Mouse (Mus musculus) left cerebral cortex, adult 18-20 months (tissue): ENCODE data around the gene Amer2. TPM values are rescaled to one million over a fixed set of nuclear protein-coding genes. Genes with fewer than 3 reads are reported as not detected.
"Not testable (repeated sequence)": the region's sequence is repeated elsewhere in the genome, so short reads cannot be mapped to it uniquely, and the experiment has no call there.

Source experiments
- DNase-seq, 2 experiments: peaks; one replicate each; pipeline ENCODE4 v3.0.0; 2021 to 2022; ENCODE audit warnings: low spot score in 2 of 2, mixed read lengths in 1 of 2
- long read RNA-seq, 2 experiments: library from polyadenylated mRNA; stranded (forward); transcript quantifications; one replicate each; pipeline ENCODE4 v2.0.0; 2021
- total RNA-seq, 2 experiments: library from RNA; stranded (reverse); gene quantifications; 2 replicates each; pipeline ENCODE4 v1.2.3; 2021

Amer2 gene
- 10 to 100 TPM; 42.4 to 44.1 TPM for total RNA-seq
- long read RNA-seq, experiment 1, full-length matches to known transcripts = 14 of 20 reads
- long read RNA-seq, experiment 1, partial matches to known transcripts = 6 of 20 reads
- long read RNA-seq, experiment 1, other reads (novel, unspliced or antisense) = 0 of 20 reads
- long read RNA-seq, experiment 2, full-length matches to known transcripts = 7 of 11 reads
- long read RNA-seq, experiment 2, partial matches to known transcripts = 4 of 11 reads
- long read RNA-seq, experiment 2, other reads (novel, unspliced or antisense) = 0 of 11 reads

DNA sequence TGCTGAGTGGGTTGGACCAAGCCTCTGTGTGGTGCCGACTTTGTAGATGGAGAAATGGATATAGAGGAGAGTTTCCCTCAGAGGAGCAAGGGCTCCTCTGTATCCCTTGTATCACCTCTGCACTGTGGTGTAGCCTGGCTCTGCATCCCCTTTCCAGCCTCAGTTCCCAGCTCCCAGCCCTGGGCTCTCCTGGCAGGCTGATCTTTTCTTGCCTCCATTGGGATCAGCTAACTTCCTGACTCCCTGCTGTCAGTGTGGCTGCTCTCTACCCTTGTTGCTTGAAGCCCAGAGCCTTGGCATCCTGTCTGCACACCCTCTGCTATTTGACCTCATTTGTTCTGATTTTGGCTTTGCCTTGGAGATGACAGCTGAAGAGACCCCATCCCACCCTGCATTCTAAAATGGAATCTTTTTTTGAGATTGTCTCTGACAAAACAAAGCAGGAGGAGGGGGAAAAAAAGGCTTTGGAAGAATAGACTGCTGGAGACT, at the start of gene Amer2:
Amer2 (plus strand) TSS at position 439 of the 489 bp plus-strand sequence.
- no peak for DNase-seq

DNA sequence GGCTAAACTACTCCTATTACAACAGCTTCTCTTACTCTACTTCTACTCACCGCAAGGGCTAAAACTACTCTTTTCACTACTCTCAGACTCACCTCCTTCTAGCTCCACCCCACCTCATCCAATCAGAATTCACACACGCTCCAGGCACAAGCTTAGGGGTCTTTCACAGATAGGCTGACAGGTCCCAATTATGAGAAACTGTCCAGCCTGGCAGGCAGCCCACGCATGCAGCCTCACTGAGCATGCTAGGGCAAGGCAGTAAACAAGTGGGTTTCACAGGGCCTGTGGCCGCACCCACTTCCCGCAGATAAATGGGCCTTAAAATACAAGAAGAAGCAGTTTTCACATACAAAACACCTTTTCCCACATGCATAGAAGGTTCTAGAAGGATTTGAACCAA, 33.1 kb upstream of the Amer2 start:
- DNase-seq = not testable (repeated sequence)

DNA sequence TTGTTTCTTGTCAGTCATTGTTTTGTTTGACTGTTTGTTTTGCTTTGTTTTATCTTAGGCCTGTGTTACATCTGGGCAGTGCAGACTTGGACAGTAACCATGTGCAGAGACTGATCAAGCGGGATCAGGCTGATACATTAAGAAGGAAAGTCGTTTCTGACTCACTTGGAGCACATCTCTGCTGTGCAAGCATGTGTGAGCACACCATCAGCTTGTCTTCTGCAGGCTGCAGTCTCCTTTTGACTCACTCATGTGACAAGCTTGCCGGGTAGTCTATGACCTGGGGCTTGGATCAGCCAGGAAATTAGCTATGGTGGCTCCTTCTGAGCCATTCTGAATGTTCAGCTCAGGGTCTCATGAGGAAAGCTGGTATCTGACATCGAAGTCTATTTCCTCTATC, 32.5 kb upstream of the Amer2 start:
- no peak for DNase-seq

DNA sequence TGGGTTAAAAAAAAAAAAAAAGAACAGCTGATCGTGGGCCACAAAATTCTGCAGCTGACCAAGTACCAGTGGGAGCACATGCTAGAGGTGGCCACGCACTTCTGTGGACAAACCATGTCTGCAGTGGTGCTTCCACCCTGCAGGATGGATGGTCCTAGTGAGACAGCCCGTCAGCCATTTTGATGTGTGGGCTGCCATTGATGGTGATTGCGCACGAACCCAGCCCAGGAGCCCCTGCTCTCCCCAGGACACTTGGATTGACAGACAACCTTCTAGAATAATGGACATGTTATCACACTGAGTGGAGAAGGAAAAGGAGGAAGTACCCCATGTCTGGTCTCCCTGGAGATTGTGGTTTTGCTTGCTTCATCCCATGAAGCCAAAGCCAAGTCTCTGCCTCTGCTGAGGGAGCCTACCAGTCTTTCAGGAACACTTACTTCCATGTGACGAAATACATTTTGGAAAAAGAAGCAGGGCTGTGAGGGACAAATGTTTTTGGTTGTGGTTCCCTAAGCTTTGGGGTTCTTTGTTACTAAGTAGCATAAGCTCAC, 27.7 kb upstream of the Amer2 start:
- no peak for DNase-seq

DNA sequence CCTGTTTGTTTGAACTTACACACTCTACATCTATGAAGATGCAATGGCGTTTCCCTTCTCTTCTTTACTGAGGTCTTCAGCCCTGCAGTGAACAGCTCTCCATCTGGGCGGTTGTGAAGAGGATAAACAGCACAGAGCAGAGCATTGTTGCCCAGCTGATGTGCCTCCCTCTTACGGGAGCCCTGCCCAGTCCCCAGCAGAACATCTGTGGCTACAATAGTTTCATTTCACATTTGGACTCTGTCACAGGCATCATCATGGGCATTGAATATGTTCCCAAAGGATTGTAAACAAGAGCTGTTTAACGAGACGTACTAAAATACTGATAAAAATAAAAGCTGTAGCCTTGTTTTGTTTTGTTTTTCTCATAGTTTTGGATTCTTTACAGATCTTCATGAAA, 14.7 kb upstream of the Amer2 start:
- DNase-seq = no peak

DNA sequence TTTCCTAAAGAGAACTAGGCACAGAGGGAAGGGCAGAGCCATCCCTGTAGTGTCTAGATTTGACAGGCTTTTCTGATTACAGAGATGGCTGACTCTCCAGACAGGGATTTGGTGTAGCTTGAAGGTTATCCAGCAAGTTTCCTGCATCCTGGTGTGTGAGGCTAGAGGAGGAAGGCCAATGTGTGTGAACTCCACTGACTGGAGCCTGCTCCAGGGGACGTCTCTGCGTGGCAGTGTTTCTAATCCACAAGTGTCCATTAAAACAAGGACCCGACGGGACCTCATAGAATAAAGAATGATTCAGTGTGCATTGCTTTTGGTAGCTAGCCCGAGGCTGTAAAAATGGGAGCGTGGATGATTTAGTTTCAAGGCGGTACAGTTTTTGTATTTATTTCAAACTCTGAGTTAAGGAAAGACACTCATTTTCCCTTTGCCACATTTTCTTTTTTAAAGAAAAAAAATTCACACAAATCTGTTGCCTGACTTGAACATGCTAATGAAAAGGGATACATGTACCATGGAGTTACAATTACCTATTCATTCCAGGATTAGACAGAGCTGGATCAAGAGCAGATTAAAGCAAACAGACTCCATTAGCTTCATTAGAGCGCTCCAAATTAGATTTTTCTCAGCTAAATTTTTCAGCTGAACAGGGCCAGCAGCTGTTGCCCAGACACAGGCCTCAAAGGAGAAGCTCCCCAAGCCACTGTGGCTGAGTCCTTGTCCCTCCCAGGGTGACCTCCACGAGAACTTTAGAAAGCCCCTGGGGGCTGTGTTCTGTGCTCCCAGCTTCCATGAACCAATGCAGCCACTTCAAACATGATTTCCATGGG, 11.5 kb upstream of the Amer2 start:
- DNase-seq = no peak

DNA sequence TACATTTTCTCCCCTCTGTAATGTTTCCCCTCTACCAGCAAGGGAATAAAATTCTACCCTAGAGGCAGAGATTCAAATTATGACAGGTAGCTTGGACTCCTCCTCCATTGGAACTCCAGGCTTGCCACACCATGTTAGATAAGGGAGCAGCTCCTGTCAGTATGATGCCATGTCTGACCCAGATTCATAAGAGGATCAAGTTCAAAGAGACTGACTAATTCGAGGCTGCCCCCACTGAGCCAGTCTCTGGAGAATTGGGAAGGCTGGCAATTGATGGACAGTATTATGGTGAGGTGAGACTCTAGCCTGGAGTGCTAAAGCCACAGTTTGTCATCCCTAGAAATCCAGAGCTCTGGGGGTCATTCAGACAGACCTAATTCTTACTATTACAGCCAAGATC, 6.3 kb upstream of the Amer2 start:
- DNase-seq = no peak

DNA sequence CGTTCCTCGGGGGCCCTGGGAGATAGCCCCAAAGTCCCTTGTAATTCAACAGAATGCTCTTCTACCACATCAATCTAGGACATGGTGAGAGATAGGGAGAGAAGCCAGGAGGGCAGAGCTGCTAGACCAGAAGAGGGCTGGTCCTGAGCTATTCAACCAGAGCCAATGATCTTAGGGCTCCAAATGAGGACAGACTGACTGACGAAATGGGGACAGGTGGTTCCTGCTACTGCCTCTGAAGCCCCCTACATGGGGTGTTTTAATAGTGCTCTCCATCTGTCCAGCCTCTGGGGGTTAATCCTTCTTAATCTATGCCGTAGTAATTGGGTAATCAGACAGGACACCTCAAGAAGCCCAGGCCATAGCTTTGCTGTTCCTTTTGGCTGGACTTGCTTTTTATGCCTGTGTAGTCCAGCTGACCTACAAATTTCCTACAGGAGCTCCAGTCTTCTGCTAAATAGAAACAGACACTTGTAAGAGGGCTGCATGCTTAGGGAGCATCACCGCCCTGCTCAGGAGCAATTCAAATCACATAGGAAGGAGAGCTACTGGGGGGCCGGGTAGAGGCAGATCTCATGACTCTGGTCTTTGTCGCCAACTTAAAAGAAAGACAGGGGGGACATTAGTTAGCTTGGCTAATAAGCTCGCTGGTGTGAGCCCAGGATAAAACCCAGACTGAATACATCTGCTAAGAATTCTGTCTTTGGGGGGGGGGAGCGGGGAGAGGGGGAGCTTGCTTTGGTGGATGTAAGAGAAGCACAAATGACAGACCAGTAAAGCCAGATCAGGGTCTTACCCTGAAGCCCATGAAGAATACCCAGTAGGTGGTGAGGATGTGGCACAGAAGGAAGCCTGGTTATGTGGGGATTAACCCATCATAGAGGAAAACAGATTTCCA, 4.0 kb upstream of the Amer2 start:
- no peak for DNase-seq

DNA sequence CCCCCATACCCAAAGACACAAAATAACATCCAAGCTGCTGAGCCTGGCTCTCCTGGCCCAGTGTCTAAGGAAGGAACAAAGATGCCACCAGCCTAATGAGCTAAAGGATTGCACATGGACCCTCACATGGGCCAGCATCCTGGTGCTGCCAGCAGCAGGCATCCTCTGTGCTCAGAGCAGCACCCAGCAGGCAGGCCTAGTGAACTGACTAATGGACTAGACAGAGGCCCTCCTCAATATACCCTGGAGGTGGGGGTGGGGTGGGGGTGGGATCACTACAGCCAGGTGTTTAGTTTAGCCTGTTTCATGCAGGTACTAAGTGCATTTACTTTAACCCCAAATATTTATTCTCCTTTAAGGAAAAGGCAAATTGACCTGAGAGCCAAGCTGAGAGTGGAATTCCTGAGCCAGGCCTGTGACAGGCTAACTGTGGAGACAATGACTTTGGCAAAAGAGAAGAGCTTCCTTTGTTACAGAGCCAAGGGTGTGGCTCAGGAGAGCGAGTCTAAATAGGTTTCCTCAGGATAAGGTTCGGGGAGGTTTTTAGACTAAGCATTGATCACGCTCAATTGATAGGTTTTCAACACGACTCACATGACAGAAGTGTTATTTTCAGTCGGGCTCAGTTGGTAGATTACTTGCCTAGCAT, 3.3 kb upstream of the Amer2 start:
- DNase-seq = no peak

DNA sequence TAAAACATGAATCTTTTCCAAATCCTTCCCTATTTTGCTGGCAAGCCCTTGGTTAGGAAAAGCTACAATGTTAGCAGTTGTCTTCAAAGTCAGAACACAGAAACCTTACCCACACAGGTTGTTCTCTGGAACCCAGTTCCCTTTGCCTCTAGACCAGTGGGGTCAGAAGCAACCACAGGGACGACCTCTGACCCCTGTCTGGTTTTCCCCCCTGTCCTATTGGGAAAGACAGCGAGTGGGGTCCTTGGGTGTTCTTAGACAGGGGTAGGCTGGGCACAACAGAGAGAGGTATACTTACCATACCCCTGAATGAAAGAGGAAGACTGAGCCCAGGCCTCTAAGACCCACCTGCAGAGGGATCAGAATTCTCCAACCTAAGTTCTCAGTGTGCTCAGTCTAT, 4.0 kb downstream of the Amer2 start:
- no peak for DNase-seq

DNA sequence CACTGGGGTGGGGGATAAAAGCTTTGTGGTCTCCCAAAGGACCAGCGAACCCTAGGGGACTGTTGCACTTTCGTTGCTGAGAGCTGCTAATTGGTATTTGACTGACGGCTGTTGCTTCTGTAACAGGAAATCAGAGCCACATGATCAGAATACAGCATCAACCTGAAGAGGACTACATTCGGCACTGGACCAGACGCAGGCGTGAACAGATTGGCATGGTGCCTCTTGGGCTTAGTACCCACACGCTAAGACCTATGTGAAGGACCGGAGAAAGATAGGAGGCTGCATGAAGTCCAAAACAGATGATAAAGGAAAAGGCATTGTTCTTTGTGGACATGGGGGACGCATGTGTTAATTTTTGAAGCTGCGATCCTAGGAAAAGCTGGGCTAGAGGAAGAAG, 4.5 kb downstream of the Amer2 start:
- DNase-seq = peak; percentile 51 to 55

DNA sequence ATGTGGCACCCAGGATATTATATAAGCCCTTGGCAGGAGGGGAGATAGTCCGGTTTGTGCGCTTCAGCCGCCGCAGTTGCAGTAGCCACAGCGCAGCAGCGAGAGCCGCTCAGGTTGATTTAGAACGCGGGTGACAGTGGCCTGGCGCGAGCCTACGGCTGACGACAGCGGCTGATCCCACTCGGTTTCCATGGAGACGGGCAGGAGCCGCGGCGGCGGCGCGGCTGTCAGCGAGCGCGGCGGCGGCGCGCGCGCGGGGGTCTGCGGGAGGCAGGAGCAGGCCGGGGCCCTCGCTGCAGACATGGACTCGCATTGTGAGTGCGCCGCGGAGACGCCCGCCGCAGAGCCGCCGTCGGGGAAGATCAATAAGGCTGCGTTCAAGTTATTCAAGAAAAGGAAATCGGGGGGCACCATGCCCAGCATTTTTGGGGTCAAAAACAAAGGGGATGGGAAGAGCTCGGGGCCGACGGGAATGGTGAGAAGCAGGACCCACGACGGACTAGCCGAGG, 5.1 kb downstream of the Amer2 start:
- DNase-seq = peak; percentile 84 to 91

DNA sequence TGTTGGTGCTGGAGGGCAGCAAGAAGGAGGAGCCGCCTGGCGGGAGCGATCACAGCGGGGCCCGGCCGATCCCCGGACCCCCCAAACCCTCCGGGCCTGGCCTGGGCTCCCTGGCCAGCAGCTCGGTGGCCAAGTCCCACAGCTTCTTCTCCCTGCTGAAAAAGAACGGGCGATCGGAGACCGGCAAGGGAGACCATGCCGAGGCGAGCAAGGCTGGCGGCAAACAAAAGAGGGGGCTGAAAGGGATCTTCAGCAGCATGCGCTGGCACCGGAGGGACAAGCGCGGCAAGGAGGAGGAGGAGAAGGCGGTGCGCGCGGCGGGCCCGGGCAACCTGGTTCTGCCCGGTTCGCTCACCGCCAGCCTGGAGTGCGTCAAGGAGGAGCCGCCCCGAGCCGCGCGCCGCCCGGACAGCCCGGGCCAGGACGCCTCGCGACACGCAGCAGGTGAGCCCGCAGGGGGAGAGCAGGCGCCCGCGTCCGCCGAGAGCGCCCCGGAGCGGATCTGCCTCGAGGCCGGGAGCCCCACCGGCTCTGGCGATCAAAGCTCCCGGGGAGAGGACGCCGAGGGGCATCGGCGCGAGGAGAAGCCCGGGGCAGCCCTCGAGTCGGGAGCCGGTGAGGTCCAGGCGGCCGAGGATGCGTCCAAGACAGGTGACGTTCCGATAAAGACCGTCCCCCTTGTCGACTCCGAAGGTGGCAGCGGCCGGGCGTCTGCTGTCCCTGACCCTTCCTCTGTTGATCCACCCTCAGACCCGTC, 5.7 kb downstream of the Amer2 start:
- peak; percentile 64 to 78 for DNase-seq

DNA sequence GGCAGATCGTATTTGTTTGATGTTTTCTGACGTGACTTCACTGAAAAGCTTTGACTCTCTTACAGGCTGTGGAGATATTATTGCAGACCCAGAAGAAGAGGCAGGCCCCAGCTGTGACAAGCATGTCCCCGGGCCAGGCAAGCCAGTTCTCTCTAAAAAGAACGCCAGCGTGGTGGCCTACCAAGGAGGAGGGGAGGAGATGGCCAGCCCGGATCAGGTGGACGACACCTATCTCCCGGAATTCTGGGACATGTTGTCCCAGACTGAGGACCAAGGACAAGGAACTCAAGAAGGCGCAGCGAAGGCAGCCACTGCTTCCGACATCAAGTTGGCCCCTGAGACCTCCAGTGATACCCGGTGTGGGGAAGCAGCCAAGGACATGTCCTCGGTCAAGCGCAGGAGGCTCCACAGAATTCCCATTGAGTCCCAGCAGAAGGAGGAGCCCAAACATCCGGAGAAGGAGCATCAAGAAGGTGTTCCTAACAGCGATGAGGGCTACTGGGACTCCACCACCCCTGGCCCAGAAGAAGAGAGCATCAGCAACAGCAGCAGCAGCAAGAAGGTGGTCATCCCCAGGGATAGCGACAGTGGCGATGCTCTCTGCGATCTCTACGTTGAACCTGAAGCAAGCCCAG, 6.4 kb downstream of the Amer2 start:
- peak; percentile 15 to 28 for DNase-seq

DNA sequence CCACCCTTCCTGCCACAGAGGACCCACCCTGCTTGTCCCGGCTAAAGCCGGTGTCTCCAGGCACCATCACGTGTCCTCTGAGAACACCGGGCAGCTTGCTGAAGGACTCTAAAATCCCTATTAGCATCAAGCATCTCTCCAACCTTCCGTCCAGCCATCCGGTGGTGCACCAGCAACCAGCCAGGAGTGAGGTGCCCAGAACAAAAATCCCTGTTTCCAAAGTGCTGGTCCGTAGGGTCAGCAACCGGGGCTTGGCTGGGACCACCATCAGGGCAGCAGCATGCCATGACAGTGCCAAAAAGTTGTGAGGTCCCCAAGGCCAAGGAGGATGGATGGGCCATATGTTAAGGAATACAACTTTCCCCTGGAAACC, 6.9 kb downstream of the Amer2 start:
- DNase-seq = no peak

DNA sequence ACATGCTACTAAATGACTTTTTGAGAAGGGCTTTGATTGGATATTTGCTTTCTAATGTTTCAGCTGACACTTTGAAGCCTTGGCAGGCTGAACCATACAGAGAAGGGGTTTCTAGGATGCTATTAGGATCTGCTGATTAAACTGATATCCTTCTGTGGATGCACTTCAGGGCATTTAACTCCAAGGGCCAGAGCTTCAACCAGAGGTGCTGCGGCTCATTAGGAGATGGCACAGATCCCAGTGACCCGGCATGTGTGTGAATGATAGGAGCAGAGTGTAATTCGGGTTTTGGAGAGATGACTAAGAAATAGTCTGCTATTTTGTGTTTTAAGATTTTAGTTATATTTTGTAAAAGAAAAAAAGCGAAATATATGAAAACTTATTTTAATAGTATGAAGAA, 8.6 kb downstream of the Amer2 start:
- DNase-seq = no peak

DNA sequence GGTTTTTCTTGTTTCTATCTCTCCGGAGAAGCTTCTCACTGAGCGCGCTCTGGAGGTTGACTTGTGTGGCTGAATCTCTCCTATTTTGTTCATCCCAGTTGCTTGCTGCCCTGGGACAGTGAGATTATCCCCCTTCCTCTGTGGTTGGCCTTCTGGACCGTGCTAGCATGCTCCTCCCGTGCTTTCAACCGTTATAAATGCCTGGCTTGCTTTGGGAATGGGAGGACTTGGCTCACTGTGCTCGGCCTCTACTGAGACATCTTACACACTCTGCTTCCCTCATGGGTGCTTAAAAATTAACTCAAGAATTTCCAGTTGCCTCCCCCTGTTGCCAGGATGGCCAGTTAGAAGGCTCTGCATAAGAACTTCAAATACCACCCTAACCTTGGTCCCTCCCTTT, 10.8 kb downstream of the Amer2 start:
- DNase-seq = no peak

DNA sequence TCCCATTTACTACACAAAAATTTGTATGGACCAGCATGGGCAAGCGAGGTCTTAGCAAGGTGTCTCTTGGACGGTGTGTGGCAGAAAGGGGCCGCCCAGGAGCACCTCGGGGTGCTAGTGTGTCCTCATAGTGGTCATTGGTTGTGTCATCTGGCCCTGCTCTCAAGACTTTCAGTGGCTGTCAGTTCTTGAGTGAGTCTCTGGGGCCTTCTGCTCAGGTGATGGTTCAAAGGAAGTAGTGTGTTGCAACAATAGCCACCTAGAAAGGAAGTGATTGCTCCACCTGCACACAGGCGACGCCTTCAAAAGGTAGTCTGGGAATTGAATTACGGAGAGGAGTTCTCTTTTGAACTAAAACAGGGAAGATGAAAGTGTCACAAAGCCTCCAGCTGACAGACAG, 11.2 kb downstream of the Amer2 start:
- DNase-seq = no peak

DNA sequence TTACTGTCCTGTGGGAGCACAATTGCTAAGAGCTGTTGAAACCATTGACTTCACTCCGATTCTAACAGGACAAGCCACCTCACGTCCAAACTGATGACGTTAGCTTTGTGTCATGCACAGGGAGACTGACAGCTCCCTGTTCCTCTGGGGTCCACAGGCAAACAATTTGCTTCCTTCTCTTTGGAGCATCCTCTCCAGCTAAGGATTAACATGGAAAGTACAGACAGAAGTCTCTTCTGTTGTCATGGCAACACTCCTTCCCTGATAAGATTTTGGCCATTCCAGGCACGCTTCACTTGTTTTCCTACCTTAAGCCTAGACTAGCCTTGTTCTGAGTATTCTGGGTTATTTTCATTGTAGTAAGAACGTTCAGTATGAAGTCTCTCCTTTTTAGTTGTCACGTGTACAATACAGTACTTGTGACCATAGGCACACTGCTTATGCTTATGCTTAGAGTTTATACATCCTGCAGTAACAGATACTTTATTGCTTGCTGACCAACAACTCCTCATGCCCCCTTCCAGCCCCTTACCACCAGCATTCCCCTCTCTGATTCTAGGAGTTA, 12.1 kb downstream of the Amer2 start:
- no peak for DNase-seq
